Mouse (Mus musculus): Measurements from ENCODE around the gene Aplnr. TPM values are rescaled to one million over a fixed set of nuclear protein-coding genes. Genes with fewer than 3 reads are reported as not detected.

Gene Aplnr
- polyA plus RNA-seq, 1 experiment from 2014 or later, result 39.0 TPM

GRCm38 (mm10) chr2:85139846-85140245 is 3.8 kb downstream of the Aplnr start:
- Histone ChIP-seq H3K36me3 (no peaks in the 10 kb centered on the region), H3K4me3 (no peak overlapping the region), H3K9me3 (no peaks in the 10 kb centered on the region), H3K4me2 (no peak overlapping the region), H3K4me1 (replicated peaks) (no peaks in the 10 kb centered on the region), H3K9ac (no peak overlapping the region), H3K27ac (no peak overlapping the region), H3K27me3 (no peaks in the 10 kb centered on the region)
- 75% methylated on average over 7 of the region's 7 CpGs for WGBS
- ATAC-seq (ENCODE audit: low FRiP score), result no peak

- no peak for ATAC-seq (ENCODE audit: low FRiP score)
- Histone ChIP-seq H3K9ac (no peak overlapping the region), H3K36me3 (no peaks in the 10 kb centered on the region), H3K27ac (no peak overlapping the region), H3K27me3 (no peaks in the 10 kb centered on the region), H3K4me1 (replicated peaks) (no peaks in the 10 kb centered on the region), H3K9me3 (no peaks in the 10 kb centered on the region), H3K4me3 (no peak overlapping the region), H3K4me2 (no peak overlapping the region)
These were observed 4.8 kb downstream of the Aplnr start for GRCm38 (mm10) chr2:85140833-85141232.

- H3K9ac ChIP-seq, result no peak overlapping the region
- H3K9me3 ChIP-seq, result no peaks in the 10 kb centered on the region
- no peak overlapping the region for H3K4me2 ChIP-seq
- no peak overlapping the region for H3K4me3 ChIP-seq
- H3K4me1 ChIP-seq (replicated peaks), result no peaks in the 10 kb centered on the region
- no peak overlapping the region for H3K27ac ChIP-seq
- no peak for ATAC-seq (ENCODE audit: low FRiP score)
- H3K36me3 ChIP-seq, result no peaks in the 10 kb centered on the region
- no peaks in the 10 kb centered on the region for H3K27me3 ChIP-seq
- 85% methylated on average over 2 of the region's 2 CpGs for WGBS
These were observed 8.9 kb downstream of the Aplnr start for GRCm38 (mm10) chr2:85144908-85145307.

GRCm38 (mm10) chr2:85145346-85145745 is 9.3 kb downstream of the Aplnr start:
- H3K27ac ChIP-seq, result no peak overlapping the region
- no peak overlapping the region for H3K4me3 ChIP-seq
- no peak overlapping the region for H3K9ac ChIP-seq
- no peak for ATAC-seq (ENCODE audit: low FRiP score)
- H3K4me2 ChIP-seq, result no peak overlapping the region
- no peaks in the 10 kb centered on the region for H3K4me1 ChIP-seq (replicated peaks)
- H3K36me3 ChIP-seq, result no peaks in the 10 kb centered on the region
- H3K9me3 ChIP-seq, result no peaks in the 10 kb centered on the region
- 80% methylated on average over 3 of the region's 3 CpGs for WGBS
- H3K27me3 ChIP-seq, result no peaks in the 10 kb centered on the region

GRCm38 (mm10) chr2:85147481-85147880 is 11.5 kb downstream of the Aplnr start:
- H3K4me3 ChIP-seq, result no peak overlapping the region

GRCm38 (mm10) chr2:85150373-85150772 is 14.3 kb downstream of the Aplnr start:
- ATAC-seq (ENCODE audit: low FRiP score), result no peak
- 87% methylated on average over 1 of the region's 1 CpGs for WGBS
- no peaks in the 10 kb centered on the region for H3K36me3 ChIP-seq
- H3K27ac ChIP-seq, result no peak overlapping the region
- no peaks in the 10 kb centered on the region for H3K27me3 ChIP-seq
- no peak overlapping the region for H3K4me2 ChIP-seq
- H3K4me3 ChIP-seq, result no peak overlapping the region
- H3K9me3 ChIP-seq, result no peaks in the 10 kb centered on the region
- H3K9ac ChIP-seq, result no peak overlapping the region
- no peaks in the 10 kb centered on the region for H3K4me1 ChIP-seq (replicated peaks)

More at GRCm38 (mm10) chr2:85147481-85147880, 11.5 kb downstream of the Aplnr start:
- H3K9ac ChIP-seq, result no peak overlapping the region
- no peak overlapping the region for H3K4me2 ChIP-seq
- 93% methylated on average over 2 of the region's 2 CpGs for WGBS
- no peaks in the 10 kb centered on the region for H3K9me3 ChIP-seq
- no peaks in the 10 kb centered on the region for H3K36me3 ChIP-seq
- no peaks in the 10 kb centered on the region for H3K27me3 ChIP-seq
- ATAC-seq (ENCODE audit: low FRiP score), result no peak
- H3K4me1 ChIP-seq (replicated peaks), result no peaks in the 10 kb centered on the region
- H3K27ac ChIP-seq, result no peak overlapping the region

GRCm38 (mm10) chr2:85151233-85151632 is 15.2 kb downstream of the Aplnr start:
- Histone ChIP-seq H3K27ac (no peak overlapping the region), H3K4me3 (no peak overlapping the region), H3K4me1 (replicated peaks) (no peaks in the 10 kb centered on the region), H3K27me3 (no peaks in the 10 kb centered on the region), H3K4me2 (no peak overlapping the region), H3K9ac (no peak overlapping the region), H3K9me3 (no peaks in the 10 kb centered on the region), H3K36me3 (no peaks in the 10 kb centered on the region)
- WGBS, result 89% methylated on average over 2 of the region's 2 CpGs
- ATAC-seq (ENCODE audit: low FRiP score), result no peak

GRCm38 (mm10) chr2:85155334-85155733 is 19.3 kb downstream of the Aplnr start:
- Histone ChIP-seq H3K4me1 (replicated peaks) (no peaks in the 10 kb centered on the region), H3K9ac (no peak overlapping the region), H3K4me2 (no peak overlapping the region), H3K9me3 (no peaks in the 10 kb centered on the region), H3K27me3 (no peaks in the 10 kb centered on the region), H3K27ac (no peak overlapping the region), H3K4me3 (no peak overlapping the region), H3K36me3 (no peaks in the 10 kb centered on the region)
- no peak for ATAC-seq (ENCODE audit: low FRiP score)
- 80% methylated on average over 9 of the region's 9 CpGs for WGBS

GRCm38 (mm10) chr2:85156136-85156535 is 20.1 kb downstream of the Aplnr start:
- no peaks in the 10 kb centered on the region for H3K36me3 ChIP-seq
- no peak overlapping the region for H3K4me2 ChIP-seq
- no peaks in the 10 kb centered on the region for H3K27me3 ChIP-seq
- H3K9me3 ChIP-seq, result no peaks in the 10 kb centered on the region
- no peak overlapping the region for H3K9ac ChIP-seq
- H3K4me3 ChIP-seq, result no peak overlapping the region
- 88% methylated on average over 5 of the region's 5 CpGs for WGBS
- no peak overlapping the region for H3K27ac ChIP-seq
- peaks cover 7% of the 10 kb centered on the region for H3K4me1 ChIP-seq (replicated peaks)
- ATAC-seq (ENCODE audit: low FRiP score), result no peak

- no peaks in the 10 kb centered on the region for H3K9me3 ChIP-seq
- peaks cover 16% of the 10 kb centered on the region for H3K4me1 ChIP-seq (replicated peaks)
- no peak overlapping the region for H3K4me3 ChIP-seq
- H3K36me3 ChIP-seq, result no peaks in the 10 kb centered on the region
- 88% methylated on average over 3 of the region's 3 CpGs for WGBS
- no peak overlapping the region for H3K9ac ChIP-seq
- no peaks in the 10 kb centered on the region for H3K27me3 ChIP-seq
- H3K27ac ChIP-seq, result no peak overlapping the region
- no peak for ATAC-seq (ENCODE audit: low FRiP score)
- no peak overlapping the region for H3K4me2 ChIP-seq
These were observed 21.4 kb downstream of the Aplnr start for GRCm38 (mm10) chr2:85157382-85157781.

- H3K4me2 ChIP-seq, result no peak overlapping the region
- 67% methylated on average over 4 of the region's 4 CpGs for WGBS
- H3K27ac ChIP-seq, result peak overlapping the region; percentile 48
These were observed 25.0 kb downstream of the Aplnr start for GRCm38 (mm10) chr2:85160901-85161637.

GRCm38 (mm10) chr2:85161638-85162093 is 25.6 kb downstream of the Aplnr start:
- H3K9ac ChIP-seq, result no peak overlapping the region
- H3K9me3 ChIP-seq, result no peaks in the 10 kb centered on the region
- H3K27ac ChIP-seq, result peak overlapping the region; percentile 64; the same call in 1 of the 2 replicates
- H3K27me3 ChIP-seq, result no peaks in the 10 kb centered on the region
- no peaks in the 10 kb centered on the region for H3K36me3 ChIP-seq
- peak; percentile 57 for ATAC-seq (ENCODE audit: low FRiP score)
- no peak overlapping the region for H3K4me2 ChIP-seq
- peaks cover 16% of the 10 kb centered on the region for H3K4me1 ChIP-seq (replicated peaks)
- 0% methylated on average over 1 of the region's 1 CpGs for WGBS
- no peak overlapping the region for H3K4me3 ChIP-seq

More at GRCm38 (mm10) chr2:85160901-85161637, 25.0 kb downstream of the Aplnr start:
- peak; percentile 75 for ATAC-seq (ENCODE audit: low FRiP score)
- H3K9ac ChIP-seq, result no peak overlapping the region
- H3K4me3 ChIP-seq, result no peak overlapping the region
- H3K9me3 ChIP-seq, result no peaks in the 10 kb centered on the region
- no peaks in the 10 kb centered on the region for H3K27me3 ChIP-seq
- H3K36me3 ChIP-seq, result no peaks in the 10 kb centered on the region
- H3K4me1 ChIP-seq (replicated peaks), result peaks cover 16% of the 10 kb centered on the region

Data from hindbrain, embryonic 13.5 days (tissue).